Mouse (Mus musculus): ENCODE data around the gene Tff1. TPM values are rescaled to one million over a fixed set of nuclear protein-coding genes. Genes with fewer than 3 reads are reported as not detected.

Tff1 gene
- polyA plus RNA-seq, 1 experiment from 2014 or later, result not detected

GRCm38 (mm10) chr17:31184269-31184990, 19.4 kb upstream of the Tff1 start:
- Histone ChIP-seq H3K27ac (replicated peaks) (no peak overlapping the region), H3K36me3 (replicated peaks) (no peaks in the 10 kb centered on the region), H3K27me3 (replicated peaks; ENCODE audit: low read depth, poor library complexity, severe bottlenecking) (no peaks in the 10 kb centered on the region), H3K4me1 (peaks cover 6% of the 10 kb centered on the region; the same call in 1 of the 2 replicates), H3K9me3 (0 out of 2 replicates have a peak, but pooled peaks cover 3% of the 10 kb centered on the region), H3K4me3 (no peak overlapping the region)
- 84% methylated on average over 12 of the region's 12 CpGs for WGBS
- no peak for DNase-seq (ENCODE audit: low spot score)

DNA sequence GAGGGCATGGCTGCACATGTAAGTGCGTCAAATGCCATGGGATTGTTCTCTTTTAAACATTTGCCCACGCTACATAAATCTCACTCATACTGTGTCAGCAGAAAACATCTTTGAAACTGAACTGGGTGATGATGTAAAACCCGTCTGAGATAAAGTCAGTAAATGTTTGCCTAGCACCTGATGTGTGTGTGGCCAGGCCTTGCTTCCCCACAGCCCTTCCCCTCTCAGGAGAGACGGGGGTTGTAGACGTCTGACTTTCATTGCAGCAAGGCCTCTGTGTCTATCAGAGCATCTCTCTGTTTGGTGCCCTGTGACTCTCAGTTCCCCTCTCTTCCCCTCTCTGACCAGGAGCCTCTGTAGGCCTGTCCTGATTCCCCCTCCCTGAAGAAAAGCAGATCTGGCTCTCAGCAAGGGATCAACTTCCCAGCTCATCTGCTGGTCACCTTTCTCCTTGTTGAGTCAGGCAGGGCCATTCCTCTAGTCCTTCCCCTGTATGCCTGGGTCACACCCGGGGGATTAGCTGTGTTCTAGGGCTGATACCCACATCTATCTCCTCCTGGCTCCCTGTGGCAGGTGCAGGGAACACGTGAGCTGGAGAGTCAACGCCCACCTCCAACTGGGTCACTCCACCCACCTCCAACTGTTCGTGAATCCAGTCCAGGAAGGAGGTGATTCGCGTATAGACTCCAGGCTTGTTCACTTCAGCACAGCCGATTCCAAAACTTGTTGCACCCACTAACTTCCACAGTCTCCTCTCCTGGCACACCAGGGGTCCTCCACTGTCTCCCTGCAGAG, 18.3 kb upstream of the Tff1 start:
- 67% methylated on average over 12 of the region's 12 CpGs for WGBS
- Histone ChIP-seq H3K27me3 (replicated peaks; ENCODE audit: low read depth, poor library complexity, severe bottlenecking) (no peaks in the 10 kb centered on the region), H3K9me3 (0 out of 2 replicates have a peak, but pooled peaks cover 3% of the 10 kb centered on the region), H3K4me3 (no peak overlapping the region), H3K36me3 (replicated peaks) (no peaks in the 10 kb centered on the region), H3K4me1 (peaks cover 6% of the 10 kb centered on the region; the same call in 1 of the 2 replicates), H3K27ac (replicated peaks) (no peak overlapping the region)
- DNase-seq (ENCODE audit: low spot score), result no peak

- Histone ChIP-seq H3K36me3 (replicated peaks) (no peaks in the 10 kb centered on the region), H3K4me3 (no peak overlapping the region), H3K27me3 (replicated peaks; ENCODE audit: low read depth, poor library complexity, severe bottlenecking) (no peaks in the 10 kb centered on the region), H3K27ac (replicated peaks) (no peak overlapping the region), H3K4me1 (peaks cover 3% of the 10 kb centered on the region; the same call in 1 of the 2 replicates), H3K9me3 (no peaks in the 10 kb centered on the region)
- no peak for DNase-seq (ENCODE audit: low spot score)
- WGBS, result 84% methylated on average over 4 of the region's 4 CpGs
These were observed 16.4 kb upstream of the Tff1 start for GRCm38 (mm10) chr17:31181490-31181889.

DNA sequence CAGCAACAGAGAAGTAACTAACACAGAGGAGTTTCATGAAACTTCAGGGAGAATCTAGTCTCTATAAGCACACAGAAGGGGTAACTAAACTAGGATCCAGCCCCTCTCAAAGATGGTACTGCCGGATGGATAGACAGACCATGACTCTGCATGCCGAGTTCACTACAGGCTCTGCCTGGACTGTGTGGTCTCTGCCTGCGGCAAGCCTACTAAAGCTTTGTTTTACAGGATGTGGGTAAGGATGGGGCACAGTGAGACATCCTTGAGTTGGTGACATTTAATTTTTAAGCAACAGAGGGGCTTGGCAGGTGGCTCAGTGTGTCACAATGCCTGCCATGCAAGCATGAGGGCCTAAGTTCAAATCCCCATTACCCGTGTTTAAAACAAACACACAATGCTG, 11.2 kb upstream of the Tff1 start:
- Histone ChIP-seq H3K4me3 (no peak overlapping the region), H3K27ac (replicated peaks) (no peak overlapping the region), H3K36me3 (replicated peaks) (no peaks in the 10 kb centered on the region), H3K9me3 (no peaks in the 10 kb centered on the region), H3K4me1 (0 out of 2 replicates have a peak, but pooled peaks cover 3% of the 10 kb centered on the region), H3K27me3 (replicated peaks; ENCODE audit: low read depth, poor library complexity, severe bottlenecking) (no peaks in the 10 kb centered on the region)
- DNase-seq (ENCODE audit: low spot score), result no peak
- 90% methylated on average over 4 of the region's 4 CpGs for WGBS

DNA sequence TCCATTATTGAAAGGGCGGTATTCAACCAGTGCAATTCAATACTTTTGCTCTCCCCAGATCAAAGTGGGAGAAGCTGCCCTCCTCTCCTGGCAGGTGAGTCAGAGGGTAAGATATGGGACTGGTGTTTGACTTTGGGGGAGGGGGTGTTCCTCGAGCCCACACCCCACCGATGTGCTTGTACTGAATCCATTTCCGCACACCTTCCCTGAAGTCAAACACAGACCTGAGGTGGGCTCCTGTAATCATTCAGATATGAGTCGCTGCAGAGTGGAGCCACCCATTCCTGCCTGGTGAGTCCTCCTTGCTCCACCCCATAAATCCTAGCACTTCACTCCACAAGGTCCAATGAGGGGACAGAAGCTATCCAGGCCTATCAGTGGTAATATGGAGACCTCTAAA, 4.7 kb upstream of the Tff1 start:
- Histone ChIP-seq H3K36me3 (replicated peaks) (no peaks in the 10 kb centered on the region), H3K9me3 (no peaks in the 10 kb centered on the region), H3K27me3 (replicated peaks; ENCODE audit: low read depth, poor library complexity, severe bottlenecking) (no peaks in the 10 kb centered on the region), H3K4me3 (no peak overlapping the region), H3K27ac (replicated peaks) (no peak overlapping the region), H3K4me1 (0 out of 2 replicates have a peak, but pooled peaks cover 3% of the 10 kb centered on the region)
- no peak for DNase-seq (ENCODE audit: low spot score)
- whole genome bisulfite sequencing, result 91% methylated on average over 5 of the region's 5 CpGs

DNA sequence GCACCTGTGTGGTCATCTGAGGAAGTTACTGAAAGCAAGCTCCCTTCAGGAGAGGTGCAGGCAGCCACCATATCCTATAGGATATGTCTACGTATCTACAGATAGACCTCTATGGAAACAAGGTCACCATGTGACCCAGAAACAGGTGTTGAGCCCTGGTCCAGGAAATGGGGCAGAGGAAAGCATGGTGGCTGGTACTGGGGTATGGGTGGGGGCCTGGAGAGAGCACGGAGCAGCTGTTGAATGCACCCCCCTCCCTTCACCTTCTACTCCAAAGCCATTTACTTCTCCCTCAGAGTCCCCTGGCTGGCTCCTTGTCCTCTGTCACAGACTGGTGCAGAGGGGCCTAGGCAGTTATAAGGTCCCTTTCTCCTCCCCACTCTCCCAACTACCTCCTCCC, 1.3 kb downstream of the Tff1 start:
- Histone ChIP-seq H3K36me3 (replicated peaks) (no peaks in the 10 kb centered on the region), H3K27me3 (replicated peaks; ENCODE audit: low read depth, poor library complexity, severe bottlenecking) (no peaks in the 10 kb centered on the region), H3K4me3 (no peak overlapping the region), H3K27ac (replicated peaks) (no peak overlapping the region), H3K4me1 (no peaks in the 10 kb centered on the region), H3K9me3 (no peaks in the 10 kb centered on the region)
- DNase-seq (ENCODE audit: low spot score), result no peak
- 84% methylated on average over 2 of the region's 2 CpGs for WGBS

DNA sequence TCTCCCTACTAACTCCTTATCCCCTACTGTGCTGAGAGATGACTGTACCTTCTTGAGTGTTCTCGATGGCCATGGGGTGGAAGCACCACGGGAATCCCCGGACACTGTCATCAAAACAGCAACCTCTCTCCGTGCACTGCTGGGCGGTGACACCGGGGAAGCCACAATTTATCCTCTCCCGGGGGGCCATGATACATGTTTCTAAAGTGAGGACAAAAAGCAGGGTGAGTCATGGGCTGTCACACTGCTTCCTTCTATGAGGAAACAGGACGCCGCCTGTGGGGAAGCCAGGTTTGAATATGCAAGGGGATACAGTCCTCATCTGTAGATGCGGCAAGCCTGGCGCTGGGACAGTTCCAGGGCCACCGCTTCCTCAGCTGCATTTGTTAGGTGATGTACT, 2.5 kb downstream of the Tff1 start:
- Histone ChIP-seq H3K9me3 (no peaks in the 10 kb centered on the region), H3K4me1 (no peaks in the 10 kb centered on the region), H3K36me3 (replicated peaks) (no peaks in the 10 kb centered on the region), H3K27ac (replicated peaks) (no peak overlapping the region), H3K27me3 (replicated peaks; ENCODE audit: low read depth, poor library complexity, severe bottlenecking) (no peaks in the 10 kb centered on the region), H3K4me3 (no peak overlapping the region)
- WGBS, result 89% methylated on average over 12 of the region's 12 CpGs
- no peak for DNase-seq (ENCODE audit: low spot score)

DNA sequence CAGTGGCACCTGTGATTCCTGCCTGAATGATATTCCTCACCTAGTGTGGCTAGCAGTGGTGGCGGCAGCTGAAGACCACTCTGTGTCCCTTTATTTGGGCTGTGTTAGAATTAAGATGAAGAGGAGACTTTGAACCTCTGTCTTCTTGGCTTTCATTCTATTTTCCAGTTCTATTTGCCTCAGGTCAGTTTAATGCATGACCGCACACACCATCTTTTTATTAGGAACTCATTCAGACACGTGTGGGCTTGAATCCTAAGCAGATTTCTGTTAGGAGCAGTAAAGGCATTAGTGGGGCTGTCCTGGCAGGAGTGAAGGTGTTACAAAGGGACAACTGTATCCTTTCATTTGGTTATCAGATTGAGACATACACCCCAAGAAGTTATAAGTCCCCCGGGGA, 4.8 kb downstream of the Tff1 start:
- Histone ChIP-seq H3K4me1 (no peaks in the 10 kb centered on the region), H3K9me3 (no peaks in the 10 kb centered on the region), H3K27me3 (replicated peaks; ENCODE audit: low read depth, poor library complexity, severe bottlenecking) (no peaks in the 10 kb centered on the region), H3K4me3 (no peak overlapping the region), H3K36me3 (replicated peaks) (no peaks in the 10 kb centered on the region), H3K27ac (replicated peaks) (no peak overlapping the region)
- no peak for DNase-seq (ENCODE audit: low spot score)
- 83% methylated on average over 4 of the region's 4 CpGs for WGBS

GRCm38 (mm10) chr17:31157921-31158320, 7.2 kb downstream of the Tff1 start:
- no peaks in the 10 kb centered on the region for H3K27me3 ChIP-seq (replicated peaks; ENCODE audit: low read depth, poor library complexity, severe bottlenecking)
- H3K36me3 ChIP-seq (replicated peaks), result no peaks in the 10 kb centered on the region
- H3K4me1 ChIP-seq, result no peaks in the 10 kb centered on the region
- no peak for DNase-seq (ENCODE audit: low spot score)
- no peak overlapping the region for H3K27ac ChIP-seq (replicated peaks)
- H3K4me3 ChIP-seq, result no peak overlapping the region
- no peaks in the 10 kb centered on the region for H3K9me3 ChIP-seq
- WGBS, result 75% methylated on average over 6 of the region's 6 CpGs

GRCm38 (mm10) chr17:31153785-31154184, 11.3 kb downstream of the Tff1 start:
- Histone ChIP-seq H3K27ac (replicated peaks) (no peak overlapping the region), H3K27me3 (replicated peaks; ENCODE audit: low read depth, poor library complexity, severe bottlenecking) (no peaks in the 10 kb centered on the region), H3K4me3 (no peak overlapping the region), H3K4me1 (0 out of 2 replicates have a peak, but pooled peaks cover 6% of the 10 kb centered on the region), H3K9me3 (no peaks in the 10 kb centered on the region), H3K36me3 (replicated peaks) (no peaks in the 10 kb centered on the region)
- 79% methylated on average over 8 of the region's 8 CpGs for WGBS
- no peak for DNase-seq (ENCODE audit: low spot score)

DNA sequence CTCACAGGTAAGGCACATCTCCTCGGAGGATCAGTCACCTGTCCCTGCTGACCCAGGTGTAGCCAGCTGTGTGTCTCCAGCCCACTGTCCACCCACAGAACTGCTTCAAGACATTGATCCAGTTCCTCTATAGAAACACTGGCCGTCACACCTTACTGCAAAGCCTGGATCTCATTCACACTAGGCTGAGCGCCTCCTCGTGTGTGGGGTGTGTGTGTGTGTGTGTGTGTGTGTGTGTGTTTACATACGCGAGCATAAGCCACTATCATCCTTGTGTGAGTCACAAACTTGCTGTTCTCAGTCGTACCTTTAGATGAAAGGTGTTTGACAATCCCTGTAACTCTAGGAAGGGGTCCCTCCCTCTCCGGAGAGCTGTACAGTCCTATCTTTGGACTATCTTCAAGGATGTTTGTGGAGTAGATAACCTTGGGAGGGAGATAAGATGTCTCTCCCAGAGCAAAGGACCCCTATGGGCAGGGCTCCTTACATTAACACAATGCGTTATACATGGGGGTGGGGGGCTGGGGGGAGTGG, 12.0 kb downstream of the Tff1 start:
- 0 out of 2 replicates have a peak, but pooled peaks cover 6% of the 10 kb centered on the region for H3K4me1 ChIP-seq
- no peak overlapping the region for H3K27ac ChIP-seq (replicated peaks)
- no peaks in the 10 kb centered on the region for H3K27me3 ChIP-seq (replicated peaks; ENCODE audit: low read depth, poor library complexity, severe bottlenecking)
- no peaks in the 10 kb centered on the region for H3K9me3 ChIP-seq
- DNase-seq (ENCODE audit: low spot score), result no peak
- H3K4me3 ChIP-seq, result no peak overlapping the region
- H3K36me3 ChIP-seq (replicated peaks), result no peaks in the 10 kb centered on the region
- 86% methylated on average over 9 of the region's 9 CpGs for WGBS

GRCm38 (mm10) chr17:31152512-31152911, 12.6 kb downstream of the Tff1 start:
- Histone ChIP-seq H3K27ac (replicated peaks) (no peak overlapping the region), H3K4me3 (no peak overlapping the region), H3K4me1 (0 out of 2 replicates have a peak, but pooled peaks cover 6% of the 10 kb centered on the region), H3K9me3 (no peaks in the 10 kb centered on the region), H3K27me3 (replicated peaks; ENCODE audit: low read depth, poor library complexity, severe bottlenecking) (no peaks in the 10 kb centered on the region), H3K36me3 (replicated peaks) (no peaks in the 10 kb centered on the region)
- DNase-seq (ENCODE audit: low spot score), result no peak
- 52% methylated on average over 5 of the region's 5 CpGs for WGBS

All from embryonic facial prominence, embryonic 10.5 days (tissue).